Mouse (Mus musculus) frontal cortex, adult (tissue): Measurements from ENCODE around the gene Ackr2.
A peak's percentile ranks its signal among the peaks of the same experiment; 100 is the strongest.

Source experiments
- ATAC-seq: cut with Nextera tagmentation; 2 replicates; pipeline ENCODE4 v1.9.2; 2017; ENCODE audit warnings: mild to moderate bottlenecking, moderate library complexity, mixed read lengths; ENCODE audit not compliant: low TSS enrichment

Ackr2 gene

DNA sequence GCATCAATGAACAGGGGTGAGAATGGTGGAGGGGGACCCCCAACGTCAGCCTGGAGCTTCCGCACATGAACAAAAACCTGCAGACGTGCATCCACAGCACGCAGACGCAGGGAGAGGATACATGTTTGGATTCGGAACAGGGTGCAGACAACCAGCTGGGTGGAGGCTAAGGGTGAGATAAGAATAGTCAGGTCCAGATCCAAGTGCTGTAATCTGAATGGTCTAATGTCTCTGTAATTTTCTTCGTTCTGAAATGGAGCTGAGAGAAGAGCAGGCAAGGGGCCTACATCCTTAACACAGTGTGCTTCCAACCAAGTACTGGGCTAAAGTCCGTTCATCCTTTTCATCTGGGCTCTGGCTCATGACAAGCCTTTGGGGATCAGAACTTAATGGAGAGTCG is 6.9 kb upstream of the Ackr2 start:
- ATAC-seq: no peak

DNA sequence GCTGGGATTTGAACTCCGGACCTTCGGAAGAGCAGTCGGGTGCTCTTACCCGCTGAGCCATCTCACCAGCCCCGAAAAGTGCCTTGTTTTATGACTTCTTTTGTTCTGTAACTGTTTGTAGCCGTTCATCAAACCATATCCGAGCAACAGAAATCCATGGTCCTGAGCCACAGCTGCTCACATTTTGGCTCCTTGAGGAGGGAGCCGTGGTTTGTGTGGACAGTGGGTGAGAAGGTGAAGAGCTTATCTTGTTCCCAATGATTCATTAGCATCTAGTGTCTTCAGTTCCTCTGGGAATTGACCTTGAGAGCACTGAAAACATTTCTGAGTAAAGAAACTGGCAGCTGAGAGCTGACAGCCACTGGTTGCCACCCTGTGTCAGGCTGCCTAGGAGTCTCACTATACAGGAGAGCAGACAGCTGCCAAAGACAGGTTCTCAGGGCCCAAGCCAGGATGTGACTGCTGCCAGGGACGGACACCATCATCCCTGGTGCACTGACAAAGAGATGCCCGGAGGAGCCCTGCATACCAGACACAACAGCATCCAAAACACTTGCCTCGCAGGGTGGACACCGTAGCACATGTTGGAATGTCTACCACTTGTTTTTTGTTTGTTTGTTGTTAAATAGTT is 6.0 kb upstream of the Ackr2 start:
- ATAC-seq: no peak

DNA sequence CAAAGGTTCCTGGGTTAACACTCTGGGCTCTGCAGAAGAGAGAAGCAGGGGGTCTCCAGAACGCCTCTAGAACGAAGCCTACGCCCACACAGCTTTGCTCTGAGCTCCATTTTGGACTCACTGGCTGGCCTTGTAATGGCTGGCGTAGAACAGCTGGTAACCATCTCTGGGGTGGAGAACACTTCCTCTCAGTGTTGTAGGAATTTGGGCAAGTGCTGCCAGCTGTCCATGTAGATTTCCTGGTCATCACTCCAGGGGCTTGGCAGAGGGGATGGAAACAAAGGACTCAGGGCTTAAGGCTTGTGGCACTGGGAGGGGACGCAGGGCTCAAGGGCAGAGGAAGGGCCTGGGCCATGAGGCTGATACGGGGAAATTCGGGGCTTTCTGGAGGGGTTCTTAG is 3.7 kb upstream of the Ackr2 start:
- ATAC-seq: no peak

DNA sequence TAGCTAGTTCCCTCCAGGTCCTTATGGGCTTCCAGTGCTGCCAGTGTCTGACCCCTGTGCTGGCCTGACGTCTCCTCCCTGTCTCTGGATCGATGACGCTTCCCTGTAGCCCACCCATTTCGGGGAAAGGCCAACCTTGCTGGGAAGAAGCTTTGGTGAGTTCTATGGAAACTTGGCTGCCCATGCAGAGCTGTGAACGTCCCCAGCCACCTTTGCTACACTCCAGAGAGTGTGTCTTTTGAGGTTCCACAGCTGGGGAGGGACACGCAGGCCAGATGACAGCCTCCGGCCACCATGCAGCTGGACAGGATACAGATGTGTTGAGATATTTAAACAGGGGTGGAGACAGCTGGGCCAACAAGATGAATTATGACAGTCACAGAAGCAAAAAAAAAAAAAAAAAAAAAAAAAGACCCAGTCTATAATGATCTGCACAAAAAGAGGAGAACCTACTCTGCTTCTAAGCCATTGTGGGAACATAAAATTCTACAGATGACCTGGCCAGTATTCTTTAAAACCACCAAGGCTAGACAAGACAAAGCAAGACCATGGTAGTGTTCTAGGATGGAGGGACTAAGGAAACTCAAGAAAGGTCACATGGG is 2.7 kb upstream of the Ackr2 start:
- no peak for ATAC-seq

DNA sequence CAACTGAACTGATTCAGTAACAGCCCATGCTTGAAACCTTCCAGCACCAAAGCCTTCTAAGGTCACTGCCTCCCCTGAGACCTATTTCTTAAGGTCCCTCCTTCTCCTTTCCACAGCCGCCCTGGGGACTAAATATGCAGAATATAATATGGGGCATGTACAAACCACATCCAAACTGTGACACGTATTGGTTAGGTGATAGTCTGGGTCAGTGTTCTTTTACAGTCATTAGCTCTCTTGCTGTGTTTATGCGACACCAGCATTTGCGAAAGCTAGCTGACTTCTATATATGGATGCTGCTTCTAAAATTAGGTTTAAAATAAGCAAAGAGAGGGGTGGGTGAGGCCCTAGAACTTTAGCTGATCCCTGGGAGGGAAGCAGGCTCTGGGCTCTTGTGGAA is 1.3 kb upstream of the Ackr2 start:
- no peak for ATAC-seq

DNA sequence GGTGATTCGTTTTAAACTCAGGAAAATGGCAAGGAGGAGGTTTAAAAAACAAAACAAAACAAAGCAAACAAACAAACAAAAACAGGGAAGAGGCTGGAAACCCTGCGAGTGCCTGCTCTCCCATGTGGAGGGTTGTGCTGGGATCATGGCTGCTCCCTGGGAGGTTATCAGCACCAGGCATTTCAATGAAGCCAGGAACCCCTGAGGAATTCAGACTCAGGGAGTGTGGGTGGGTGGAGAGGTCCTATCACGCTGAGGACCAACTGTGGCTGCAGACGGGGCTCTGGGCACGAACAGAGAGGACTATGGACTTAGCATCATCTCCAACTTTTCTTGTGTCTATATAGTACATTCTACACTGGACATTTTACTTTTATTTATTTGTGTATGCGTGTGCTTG is 1.2 kb downstream of the Ackr2 start:
- no peak for ATAC-seq

DNA sequence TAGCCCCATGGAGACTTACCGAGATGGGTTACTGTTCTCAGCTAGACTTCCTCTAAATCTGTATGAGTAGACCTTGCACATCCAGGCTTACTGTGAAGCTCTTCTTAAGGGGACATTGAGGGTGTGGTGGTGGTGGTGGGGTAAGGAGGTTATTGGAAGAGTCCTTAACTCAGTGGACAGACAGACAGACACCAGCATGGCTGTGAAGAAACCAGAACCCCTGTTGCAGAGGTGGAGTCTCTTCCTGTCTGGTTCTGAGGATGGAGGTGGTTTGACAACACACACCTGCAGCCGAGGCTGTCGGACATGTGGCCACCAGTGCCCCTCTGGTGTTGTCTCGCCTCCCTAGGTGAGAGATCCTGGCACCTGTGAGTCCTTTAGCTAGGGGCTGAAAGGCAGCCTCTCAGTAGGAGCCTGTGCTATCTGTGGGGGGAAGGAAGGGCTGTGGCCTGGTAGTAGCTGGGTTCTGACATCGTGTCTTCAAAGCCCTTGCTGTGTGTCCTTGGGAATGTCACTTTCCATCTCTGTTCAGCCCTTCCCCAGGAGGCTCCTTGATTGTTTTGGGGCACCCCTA is 2.2 kb downstream of the Ackr2 start:
- no peak for ATAC-seq

DNA sequence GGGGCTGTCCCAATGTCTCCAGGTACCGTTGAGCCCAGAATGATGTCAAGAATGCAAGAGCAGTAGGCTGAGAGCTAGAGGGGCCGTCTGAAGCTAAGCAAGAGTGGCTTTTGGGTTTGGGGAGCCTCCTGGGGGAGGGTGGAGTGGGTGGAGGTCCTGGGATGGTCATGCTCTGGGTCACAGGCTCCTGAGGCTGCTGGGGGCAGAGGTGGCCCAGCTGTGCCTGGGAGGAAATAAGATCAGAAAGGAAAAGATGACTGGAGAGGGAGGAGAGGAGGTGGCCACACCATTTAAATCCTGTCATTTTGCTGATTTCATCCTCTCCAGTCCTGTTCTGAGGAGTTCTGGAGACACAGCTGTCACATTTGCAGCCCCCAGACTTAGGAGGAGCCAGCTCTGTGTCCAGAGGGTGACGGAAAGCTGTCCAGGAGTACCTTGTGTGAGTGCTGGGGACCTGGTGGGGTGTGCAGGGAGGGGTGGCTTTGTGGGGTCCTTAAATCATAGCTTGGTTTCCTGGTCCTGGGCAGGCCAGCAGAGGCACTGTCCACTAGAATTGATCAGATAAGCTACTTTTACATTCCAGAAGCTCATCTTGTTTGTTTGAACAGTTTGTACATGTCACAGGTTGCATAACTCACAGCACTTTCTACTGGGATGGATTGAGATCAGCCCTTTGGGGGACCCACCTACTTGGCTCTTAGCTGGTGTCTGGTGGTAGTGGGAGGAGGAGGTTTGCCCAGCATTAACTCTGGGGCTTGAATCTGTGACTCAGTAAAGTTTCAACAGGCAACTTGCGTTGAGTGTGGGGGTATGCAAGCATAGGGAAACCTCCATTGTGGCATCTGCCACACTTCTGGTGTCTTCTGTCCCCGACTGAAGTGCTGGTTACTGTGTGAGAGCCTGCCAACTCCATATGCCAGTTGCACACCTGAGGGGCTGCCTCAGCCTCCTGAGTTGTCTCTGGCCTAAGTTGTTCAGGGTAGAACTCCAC is 3.9 kb downstream of the Ackr2 start:
- ATAC-seq: no peak

DNA sequence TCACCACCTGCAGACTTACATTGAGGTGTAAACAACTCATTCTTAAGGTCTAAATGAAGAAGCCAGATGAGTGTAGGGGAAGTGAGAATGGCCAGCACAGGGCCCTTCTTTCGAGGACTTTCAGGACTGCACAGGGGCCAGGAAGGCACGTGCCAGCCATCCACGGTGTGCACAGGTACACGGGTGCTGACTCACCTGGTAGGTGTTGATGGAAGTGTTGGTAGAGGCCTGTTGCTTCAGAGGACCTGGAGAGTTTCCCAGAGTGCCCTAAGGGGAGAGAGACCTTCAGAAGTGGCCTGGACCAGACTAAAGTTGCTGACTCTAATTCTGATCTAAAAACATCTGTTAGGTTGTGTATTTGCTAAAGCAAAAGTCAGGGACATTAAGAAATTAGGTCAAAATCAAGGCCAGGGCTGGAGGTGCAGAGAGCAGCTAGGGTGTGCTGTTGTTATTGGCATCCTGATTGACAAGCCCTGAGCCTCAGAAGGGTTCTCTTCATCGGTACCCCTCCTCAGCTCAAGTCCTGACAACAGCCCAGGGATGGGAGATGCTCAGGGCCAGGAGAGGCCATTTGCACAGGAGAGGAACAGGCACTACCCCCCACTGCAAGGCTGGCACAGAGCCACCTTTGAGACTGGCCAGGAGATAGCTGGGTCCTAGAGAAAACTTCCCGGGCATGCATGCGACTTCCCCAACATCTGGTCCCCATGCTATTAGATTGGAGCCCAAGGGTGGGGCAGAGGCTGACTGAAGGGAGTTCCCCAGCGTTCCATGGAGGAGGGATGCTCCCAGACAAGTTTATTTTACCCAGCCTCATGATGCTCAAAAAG is 5.5 kb downstream of the Ackr2 start:
- ATAC-seq: no peak

DNA sequence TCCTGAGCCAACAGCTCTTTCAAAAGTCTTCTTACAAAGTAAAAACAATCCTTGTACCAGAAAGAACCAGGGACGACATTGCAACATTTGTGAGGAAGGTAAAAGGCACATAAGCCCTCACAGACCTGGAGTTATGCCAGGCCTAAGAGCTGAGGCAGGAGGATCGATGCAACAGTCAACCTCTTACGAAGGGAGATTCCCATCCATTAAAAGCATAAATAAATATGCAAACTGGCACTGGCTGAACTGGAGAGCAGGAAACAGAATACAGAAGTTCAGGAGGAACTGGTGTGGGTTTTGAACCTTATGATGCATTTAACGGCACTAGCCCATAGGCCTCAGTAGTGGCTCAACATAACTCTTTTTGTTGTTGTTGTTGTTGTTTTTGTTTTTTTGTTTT is 6.2 kb downstream of the Ackr2 start:
- no peak for ATAC-seq

DNA sequence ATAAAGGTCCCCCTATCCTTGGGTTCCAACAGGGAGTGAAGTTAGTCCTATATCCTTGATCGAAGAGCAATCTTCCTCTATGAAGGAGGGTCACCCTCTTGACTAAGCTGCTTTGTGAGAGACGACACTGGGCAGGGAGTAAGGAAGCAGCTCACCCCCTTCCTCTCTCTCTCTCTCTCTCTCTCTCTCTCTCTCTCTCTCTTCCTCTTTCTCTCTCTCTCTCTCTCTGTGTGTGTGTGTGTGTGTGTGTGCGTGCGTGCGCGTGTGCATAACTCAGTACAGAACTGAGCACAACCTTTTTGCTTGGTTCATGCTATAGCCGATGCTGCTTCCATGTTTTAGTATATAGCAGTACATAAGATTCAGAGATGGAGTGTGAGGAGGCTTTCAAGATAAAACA is 6.8 kb downstream of the Ackr2 start:
- ATAC-seq: no peak

DNA sequence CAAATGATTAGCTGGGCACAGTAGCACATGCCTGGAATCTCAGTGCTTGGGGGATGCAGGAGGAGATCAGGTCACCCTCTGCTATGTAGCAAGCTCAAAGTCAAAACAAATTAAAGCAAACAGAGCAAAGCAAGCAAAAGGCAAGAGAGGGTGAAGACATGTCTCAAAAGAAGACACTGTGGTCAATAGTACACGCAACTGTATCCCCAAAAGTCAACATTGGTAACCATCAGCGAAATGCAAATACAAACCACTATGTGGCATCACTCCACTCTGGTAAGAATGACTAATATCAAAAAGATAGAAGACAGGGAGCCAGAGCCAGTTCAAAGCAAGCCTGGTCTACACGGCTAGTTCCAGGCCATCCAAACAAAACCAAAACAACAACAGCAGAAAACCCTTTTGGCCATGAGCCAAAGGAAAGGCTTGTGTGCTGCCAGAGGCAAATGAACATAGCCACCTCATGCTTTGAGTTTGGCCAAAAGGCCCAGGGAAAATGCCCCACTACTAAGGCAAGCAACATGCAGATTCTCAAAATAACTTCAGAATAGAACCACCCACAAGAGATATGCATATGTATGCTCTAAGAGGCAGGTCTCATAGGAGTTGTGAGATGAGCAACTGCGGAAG is 7.5 kb downstream of the Ackr2 start:
- ATAC-seq: peak; percentile 79

DNA sequence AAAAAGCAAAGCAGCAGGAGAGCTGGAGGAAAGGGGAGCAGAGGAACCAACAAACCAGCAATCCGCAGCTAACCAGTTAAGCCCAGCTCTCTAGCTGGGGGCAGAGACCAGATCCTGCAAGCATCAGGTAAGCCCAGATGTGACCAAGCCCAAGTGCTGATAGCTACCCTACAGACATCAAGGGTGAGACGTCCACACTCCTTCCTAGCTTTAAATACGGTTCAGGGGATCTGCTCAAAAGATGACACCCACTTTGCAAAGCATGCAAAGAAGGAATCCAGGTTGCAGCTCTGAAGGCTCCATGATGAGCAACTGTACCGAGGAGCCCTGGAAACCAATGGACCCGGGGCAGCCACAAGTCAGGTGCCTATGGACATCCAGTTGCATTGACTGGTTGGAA is 8.3 kb downstream of the Ackr2 start:
- ATAC-seq: peak; percentile 42

DNA sequence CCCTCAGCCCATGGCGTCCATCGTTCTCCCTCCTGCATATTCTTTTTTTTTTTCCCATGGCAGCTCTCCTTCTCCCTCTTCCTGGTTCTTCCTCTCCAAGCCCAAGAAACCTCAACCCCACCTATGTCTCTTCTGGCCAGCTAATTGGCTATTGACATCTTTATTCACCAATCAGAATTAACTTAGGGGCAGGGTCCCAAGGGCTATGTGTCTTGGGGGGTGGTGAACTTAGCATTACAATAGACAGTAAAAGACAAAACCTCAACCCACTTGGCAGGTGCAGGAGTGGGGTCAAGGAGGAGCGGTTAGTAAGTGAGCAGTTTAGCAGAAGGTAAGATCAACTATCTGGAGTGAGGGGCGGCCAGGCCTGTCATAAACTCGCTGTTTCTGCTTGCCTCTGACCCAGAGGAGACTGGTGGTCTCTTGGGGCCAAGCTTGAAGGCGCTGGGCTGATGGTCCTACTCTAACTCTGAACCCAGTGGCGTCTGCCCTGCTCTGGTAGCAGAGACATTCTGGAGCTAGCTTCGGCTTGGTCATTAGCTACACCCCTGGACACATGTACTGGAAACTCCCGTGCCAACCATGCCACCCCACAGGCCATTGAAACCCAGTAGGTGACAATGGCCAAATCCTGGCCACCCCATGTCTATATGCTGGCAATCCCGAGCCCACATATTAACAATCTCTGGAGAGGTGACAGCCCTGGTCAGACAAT is 9.4 kb downstream of the Ackr2 start:
- ATAC-seq: no peak

DNA sequence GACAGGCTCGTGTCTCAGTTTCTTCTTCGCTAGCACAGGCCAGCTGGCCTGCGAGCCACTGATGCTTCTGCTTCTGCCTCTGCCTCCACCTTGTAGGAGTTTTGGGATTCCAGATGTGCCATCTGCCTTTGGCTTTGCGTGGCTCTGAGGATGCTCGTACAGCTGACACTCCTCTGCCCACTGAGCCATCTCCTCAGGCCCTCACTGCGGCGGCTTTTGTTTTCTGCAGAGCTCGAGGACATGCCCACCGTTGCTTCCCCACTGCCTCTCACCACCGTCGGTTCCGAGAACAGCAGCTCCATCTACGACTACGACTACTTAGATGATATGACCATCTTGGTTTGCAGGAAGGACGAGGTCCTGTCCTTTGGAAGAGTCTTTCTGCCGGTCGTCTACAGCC is 10.2 kb downstream of the Ackr2 start:
- no peak for ATAC-seq

DNA sequence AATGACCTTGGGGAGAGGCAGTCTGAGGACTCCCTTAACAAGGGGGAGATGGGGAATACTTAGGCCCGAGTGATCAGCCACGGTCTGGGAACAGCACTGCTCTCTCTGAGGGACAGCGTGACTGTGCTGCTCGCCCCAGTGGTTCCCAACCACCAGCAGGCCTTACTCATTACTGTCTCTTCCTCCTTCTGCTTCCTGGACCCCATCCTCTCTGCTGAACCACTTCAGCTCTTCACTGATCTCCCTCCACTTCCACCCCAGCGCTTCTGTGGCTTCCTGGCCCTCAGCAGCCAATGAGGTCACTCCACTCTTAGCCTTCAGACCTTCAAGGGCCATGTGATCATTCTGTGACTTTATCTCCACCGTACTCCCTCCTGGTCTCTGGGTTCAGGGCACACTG is 11.5 kb downstream of the Ackr2 start:
- no peak for ATAC-seq

DNA sequence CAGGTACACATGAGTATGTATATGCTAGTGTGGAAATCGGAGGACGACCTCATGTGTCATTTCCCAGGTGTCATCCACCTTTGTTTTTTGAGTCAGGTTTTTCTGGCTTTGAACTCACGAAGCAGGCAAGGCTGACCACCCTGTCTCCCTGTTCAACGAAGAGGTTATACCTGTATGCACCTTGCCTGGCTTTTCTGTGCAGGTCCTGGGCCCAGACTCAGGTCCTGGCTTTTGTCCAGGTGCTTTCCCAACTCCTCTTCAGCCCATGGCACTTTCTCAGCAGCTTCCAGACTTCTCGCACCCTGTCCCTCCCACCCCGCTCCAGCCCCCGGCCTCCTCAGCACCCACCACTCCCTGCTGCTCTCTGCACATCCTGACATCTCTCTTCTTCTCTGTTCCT is 13.0 kb downstream of the Ackr2 start:
- no peak for ATAC-seq

DNA sequence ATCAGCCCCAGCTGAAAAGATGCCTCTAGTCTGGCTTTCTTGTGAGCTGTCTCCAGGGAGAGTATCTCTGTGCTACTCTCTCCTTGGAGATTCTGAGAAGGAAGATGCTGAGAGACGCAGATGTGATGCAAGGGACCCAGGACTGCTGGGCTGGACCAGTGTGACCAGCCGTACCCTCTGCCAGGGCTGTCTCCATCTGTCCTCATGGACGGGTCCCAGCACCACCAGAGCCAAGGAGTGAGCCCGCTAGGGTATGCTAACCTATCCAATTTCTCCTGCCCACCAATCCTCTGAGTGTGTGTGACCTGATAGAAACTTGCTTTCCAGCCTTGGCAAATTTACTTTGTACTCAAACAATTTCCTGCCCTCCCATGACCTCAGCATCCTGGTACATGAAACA is 14.6 kb downstream of the Ackr2 start:
- ATAC-seq: no peak

DNA sequence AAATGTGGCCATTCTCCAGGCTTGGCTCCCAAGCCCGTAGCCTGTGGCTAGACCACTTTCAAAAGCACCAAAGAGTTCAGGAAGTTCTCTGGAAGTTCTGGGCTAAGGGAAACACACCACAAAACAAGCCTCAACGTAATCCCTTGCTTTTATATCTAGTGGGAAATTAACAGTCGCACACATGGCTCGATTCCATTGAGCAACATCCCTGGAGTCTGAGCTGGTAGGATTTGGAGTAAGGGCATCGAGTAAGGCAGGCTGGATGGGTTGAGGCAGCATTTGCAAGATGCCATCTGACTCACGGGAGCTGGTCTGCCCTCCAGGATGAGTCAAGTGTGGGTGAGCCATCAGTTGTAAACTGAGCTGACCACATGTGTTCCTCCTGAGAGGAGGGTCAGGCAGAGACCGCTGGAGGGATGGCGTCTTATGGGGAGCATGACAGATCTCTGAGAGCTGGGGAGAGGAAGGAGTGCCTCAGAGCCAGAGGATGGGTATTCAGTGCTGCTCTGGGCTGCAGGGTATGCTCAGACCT is 16.1 kb downstream of the Ackr2 start:
- ATAC-seq: no peak

DNA sequence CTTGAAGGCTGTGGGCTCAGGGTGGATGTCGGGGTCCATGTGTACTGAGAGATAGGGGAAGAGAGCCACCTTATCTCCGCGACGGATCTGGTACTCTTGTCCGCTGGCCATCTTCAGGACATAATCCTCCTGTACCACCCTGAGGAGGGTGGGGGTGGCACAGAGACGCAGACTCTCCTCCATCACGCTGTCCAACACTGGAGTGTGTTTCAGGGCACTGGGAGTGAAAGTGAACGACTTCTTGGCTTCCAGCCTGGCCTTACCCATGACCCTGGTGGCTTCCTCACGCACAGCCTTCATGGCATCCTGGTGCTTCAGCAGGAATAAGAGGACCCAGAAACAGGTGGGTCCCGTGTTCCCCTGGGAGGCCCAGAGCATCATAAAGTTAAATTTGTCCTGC is 16.9 kb downstream of the Ackr2 start:
- ATAC-seq: no peak
